Mouse (Mus musculus) lung, adult 2 months (tissue): ENCODE results near the gene Wiz. TPM values are rescaled to one million over a fixed set of nuclear protein-coding genes. Genes with fewer than 3 reads are reported as not detected.

Source experiments
- DNase-seq: peaks from one replicate; pipeline ENCODE4 v3.0.0; 2022
- H3K4me1 ChIP-seq: fragments of 200-500 bp; 2 replicates; pipeline ENCODE4 v1.6.1; 2011; ENCODE audit warnings: low read length; ENCODE audit not compliant: control insufficient read depth, insufficient read depth
- H3K4me3 ChIP-seq: fragments of 200-500 bp; replicated peaks from 2 replicates; pipeline ENCODE3; 2011; ENCODE audit warnings: low read depth, mild to moderate bottlenecking, control low read depth, low read length; ENCODE audit errors: extremely low read depth
- CTCF ChIP-seq: fragments of 200-500 bp; IDR thresholded peaks from 2 replicates; pipeline ENCODE4 v1.5.1; 2011; ENCODE audit warnings: mild to moderate bottlenecking, low read length, control low read depth; ENCODE audit not compliant: insufficient read depth
- POLR2A ChIP-seq: fragments of 200-500 bp; IDR thresholded peaks from 2 replicates; pipeline ENCODE4 v1.6.1; 2011; ENCODE audit warnings: low read depth, mild to moderate bottlenecking, control low read depth, low read length, borderline replicate concordance; ENCODE audit errors: extremely low read depth
- WGBS: fragments of 180-500 bp; shearing (Covaris S2); methylation state at CpG from one replicate; pipeline ENCODE4 v1.1.7; 2018; 5-methylcytosine and 5-hydroxymethylcytosine counted together
- polyA plus RNA-seq: library from polyadenylated mRNA; depleted of rRNA; stranded (reverse); fragments of >200 nt; gene quantifications from 2 replicates; pipeline ENCODE4 v1.2.3, GENCODE M21; 2012; rRNA removed

The Wiz gene
- polyA plus RNA-seq, 1 experiment, result 40.0 TPM

DNA sequence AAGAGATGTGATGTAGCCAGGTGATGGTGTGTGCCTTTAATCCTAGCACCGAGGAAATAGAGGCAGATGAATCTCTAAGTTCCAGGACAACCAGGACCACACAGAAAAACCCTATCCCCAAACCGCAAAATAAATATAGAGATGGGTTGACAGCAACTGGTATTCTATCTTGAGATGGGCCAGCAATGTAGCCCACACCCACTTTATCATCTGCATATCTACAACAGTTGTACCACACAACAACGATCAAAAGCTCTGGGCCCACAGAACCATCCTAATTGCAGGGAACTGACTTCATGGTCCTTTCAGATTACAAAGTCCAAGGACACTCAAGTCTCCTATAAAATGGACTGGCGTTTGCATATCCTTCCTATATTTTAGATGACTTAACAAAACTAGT is 81.3 kb downstream of the Wiz start:
- WGBS, result 90% methylated on average over 4 of the region's 4 CpGs
- DNase-seq, result no peak
- H3K4me1 ChIP-seq, result no peaks in the 10 kb centered on the region
- H3K4me3 ChIP-seq, result no peak overlapping the region
- TF ChIP-seq CTCF, result no peak
- no peak for TF ChIP-seq POLR2A

Other genes starting within 250 kb of the Wiz start
- 98.6 and 107 TPM in 2 replicates for gene Notch3, start 222.6 kb downstream of the Wiz start, polyA plus RNA-seq
- gene Ephx3, start 199.9 kb downstream of the Wiz start, polyA plus RNA-seq, result 3.3 and 16.6 TPM in 2 replicates
- gene Brd4, start 104.7 kb downstream of the Wiz start, polyA plus RNA-seq, result 32.8 and 35.2 TPM in 2 replicates
- 63.3 and 77.5 TPM in 2 replicates for gene Akap8, start 68.2 kb downstream of the Wiz start, polyA plus RNA-seq
- gene Akap8l, start 38.8 kb downstream of the Wiz start, polyA plus RNA-seq, result 137 and 149 TPM in 2 replicates
- gene Rasal3, start 14.1 kb upstream of the Wiz start, polyA plus RNA-seq, result 13.3 and 17.4 TPM in 2 replicates
- 3.6 and 3.9 TPM in 2 replicates for gene Pglyrp2, start 34.7 kb upstream of the Wiz start, polyA plus RNA-seq
- 4.0 and 18.7 TPM in 2 replicates for gene Cyp4f39, start 63.3 kb upstream of the Wiz start, polyA plus RNA-seq
- 7.8 and 16.8 TPM in 2 replicates for gene Cyp4f17, start 116.6 kb upstream of the Wiz start, polyA plus RNA-seq
- 24.2 and 24.3 TPM in 2 replicates for gene Cyp4f16, start 147.1 kb upstream of the Wiz start, polyA plus RNA-seq
- gene Cyp4f37, start 231.9 kb upstream of the Wiz start, polyA plus RNA-seq, result 0.09 and 0.11 TPM in 2 replicates